Mouse (Mus musculus) kidney, adult 2 months (tissue): ENCODE results near the gene Pou3f1. TPM values are rescaled to one million over a fixed set of nuclear protein-coding genes. Genes with fewer than 3 reads are reported as not detected.

Source experiments
- DNase-seq: peaks from one replicate; pipeline ENCODE4 v3.0.0; 2021
- H3K27ac ChIP-seq: fragments of 200-500 bp; 2 replicates; pipeline ENCODE4 v1.5.1; 2012; ENCODE audit warnings: low read depth, low read length, control low read depth, inconsistent platforms; ENCODE audit not compliant: insufficient read depth
- H3K27me3 ChIP-seq: fragments of 200-500 bp; replicated peaks from 2 replicates; pipeline ENCODE4 v1.6.1; 2012; ENCODE audit warnings: mild to moderate bottlenecking, moderate library complexity, low read length, inconsistent platforms; ENCODE audit not compliant: control insufficient read depth, insufficient read depth
- H3K36me3 ChIP-seq: fragments of 200-500 bp; 2 replicates; pipeline ENCODE4 v1.6.1; 2012; ENCODE audit warnings: mild to moderate bottlenecking, moderate library complexity, low read length, inconsistent platforms; ENCODE audit not compliant: control insufficient read depth, insufficient read depth
- H3K4me1 ChIP-seq: fragments of 200-500 bp; 2 replicates; pipeline ENCODE4 v1.6.1; 2011; ENCODE audit warnings: low read length; ENCODE audit not compliant: control insufficient read depth, insufficient read depth
- H3K4me3 ChIP-seq: fragments of 200-500 bp; 2 replicates; pipeline ENCODE4 v1.5.1; 2011; ENCODE audit warnings: mild to moderate bottlenecking, low read depth, low read length, control low read depth; ENCODE audit not compliant: insufficient read depth
- CTCF ChIP-seq: fragments of 200-500 bp; conservative IDR thresholded peaks from 2 replicates; pipeline ENCODE4 v1.5.1; 2011; ENCODE audit warnings: low read depth, mild to moderate bottlenecking, control low read depth, low read length, moderate library complexity, mixed read lengths; ENCODE audit not compliant: insufficient read depth, insufficient read length
- POLR2A ChIP-seq: fragments of 200-500 bp; IDR thresholded peaks from one replicate; pipeline ENCODE4 v1.6.1; 2011; ENCODE audit warnings: low read depth, low read length, control low read depth
- WGBS: fragments of 180-500 bp; shearing (Covaris S2); methylation state at CpG from one replicate; pipeline ENCODE4 v1.1.7; 2018; 5-methylcytosine and 5-hydroxymethylcytosine counted together
- polyA plus RNA-seq: library from polyadenylated mRNA; depleted of rRNA; stranded (reverse); fragments of >200 nt; gene quantifications from 2 replicates; pipeline ENCODE4 v1.2.3, GENCODE M21; 2012; rRNA removed

The Pou3f1 gene
- polyA plus RNA-seq, 1 experiment, result 0.02 TPM

GRCm38 (mm10) chr4:124709961-124710446, 53.4 kb downstream of the Pou3f1 start:
- TF ChIP-seq CTCF (no peak), POLR2A (no peak)
- peaks cover 15% of the 10 kb centered on the region; the same call in 1 of the 2 replicates for H3K4me1 ChIP-seq
- H3K36me3 ChIP-seq, result no peaks in the 10 kb centered on the region
- DNase-seq, result peak; percentile 64
- 7% methylated on average over 18 of the region's 18 CpGs for WGBS
- no peaks in the 10 kb centered on the region for H3K27me3 ChIP-seq
- peak overlapping the region; percentile 38; the same call in 1 of the 2 replicates for H3K4me3 ChIP-seq
- peak overlapping the region; percentile 55 for H3K27ac ChIP-seq

Other genes with a start within 250 kb of the Pou3f1 start
- not detected in 2 replicates for gene 3100002H09Rik, start 46.0 kb upstream of the Pou3f1 start, polyA plus RNA-seq
- 6.4 and 7.9 TPM in 2 replicates for gene Utp11, start 36.8 kb downstream of the Pou3f1 start, polyA plus RNA-seq
- gene Fhl3, start 43.9 kb downstream of the Pou3f1 start, polyA plus RNA-seq, result 8.5 and 10.8 TPM in 2 replicates
- 11.1 and 14.5 TPM in 2 replicates for gene Sf3a3, start 58.0 kb downstream of the Pou3f1 start, polyA plus RNA-seq
- gene Inpp5b, start 85.0 kb downstream of the Pou3f1 start, polyA plus RNA-seq, result 61.0 and 64.2 TPM in 2 replicates
- gene Mtf1, start 145.3 kb downstream of the Pou3f1 start, polyA plus RNA-seq, result 7.5 and 8.9 TPM in 2 replicates
- gene Yrdc, start 193.9 kb downstream of the Pou3f1 start, polyA plus RNA-seq, result 34.3 TPM in 2 replicates
- gene 1110065P20Rik, start 194.4 kb downstream of the Pou3f1 start, polyA plus RNA-seq, result 57.8 and 69.5 TPM in 2 replicates
- 0.27 and 0.33 TPM in 2 replicates for gene Maneal, start 205.4 kb downstream of the Pou3f1 start, polyA plus RNA-seq
- 0.01 TPM in 1 of 2 replicates, not detected in the other for gene Epha10, start 224.1 kb downstream of the Pou3f1 start, polyA plus RNA-seq